Mouse (Mus musculus): ENCODE results near the gene Fgg. TPM values are rescaled to one million over a fixed set of nuclear protein-coding genes. Genes with fewer than 3 reads are reported as not detected.
A peak's percentile ranks its signal among the peaks of the same experiment; 100 is the strongest.

The Fgg gene
- total RNA-seq, 1 experiment: 0.45 TPM

- Histone ChIP-seq H3K9me3 (ENCODE audit: control insufficient read depth, insufficient read depth, low read depth, low read length) (no peaks in the 10 kb centered on the region), H3K4me3 (ENCODE audit: insufficient read depth in 1 of 2, low read depth in 1 of 2, low read length in 2 of 2, poor library complexity in 1 of 2, severe bottlenecking in 1 of 2) (no peak overlapping the region), H3K36me3 (ENCODE audit: control insufficient read depth, insufficient read depth, low read length, poor library complexity, severe bottlenecking) (no peaks in the 10 kb centered on the region), H3K4me1 (ENCODE audit: control insufficient read depth in 2 of 2, insufficient read depth in 2 of 2, low read length in 2 of 2, poor library complexity in 1 of 2) (peaks cover 1 to 4% of the 10 kb centered on the region in 2 experiments; a peak in 2 of 4 replicates), H3K27ac (ENCODE audit: insufficient read depth, low read depth, low read length, poor library complexity, severe bottlenecking) (no peak overlapping the region), H3K9ac (ENCODE audit: insufficient read depth, low read depth, low read length, poor library complexity, severe bottlenecking) (no peak overlapping the region)
- in situ Hi-C loops (cut with MboI; ENCODE audit: low sequenced_read_pairs in 2 of 2, unreplicated experiment in 2 of 2): no loop called here
- no peak for DNase-seq (ENCODE audit: low read depth, low spot score)
- no peak for TF ChIP-seq CHD2 (IDR thresholded peaks at IDR 0.05; ENCODE audit: low read depth, low read length)
- TF ChIP-seq ZC3H11A (IDR thresholded peaks at IDR 0.05; ENCODE audit: borderline replicate concordance, low read depth, low read length): peak; percentile 4; the same call in 1 of the 2 replicates
- no peak for TF ChIP-seq ZNF384 (IDR thresholded peaks at IDR 0.05; ENCODE audit: low read depth, low read length)
These were observed 8.6 kb upstream of the Fgg start for GRCm38 (mm10) chr3:82998772-82999463.

DNA sequence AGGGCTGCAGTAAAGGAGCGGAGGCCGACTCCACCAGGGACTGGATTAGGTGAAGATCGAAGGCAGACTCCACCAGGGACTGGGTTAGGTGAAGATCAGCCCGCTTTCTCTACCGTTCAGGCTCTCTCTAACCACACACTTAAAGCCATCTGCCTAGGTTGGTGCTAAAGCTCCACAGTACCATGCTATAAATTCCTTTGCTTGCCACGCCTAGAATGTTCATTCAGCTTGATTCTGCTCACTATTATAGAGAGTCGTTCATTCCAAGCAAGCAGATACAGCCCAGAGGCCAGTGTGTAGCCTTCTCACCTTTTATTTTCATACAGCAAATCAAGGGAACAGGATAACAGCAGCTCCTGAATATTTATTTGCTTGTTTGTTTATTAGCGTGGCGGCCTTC lies 7.5 kb upstream of the Fgg start:
- TF ChIP-seq ZC3H11A (IDR thresholded peaks at IDR 0.05; ENCODE audit: borderline replicate concordance, low read depth, low read length) (no peak), ZNF384 (IDR thresholded peaks at IDR 0.05; ENCODE audit: low read depth, low read length) (no peak), CHD2 (IDR thresholded peaks at IDR 0.05; ENCODE audit: low read depth, low read length) (no peak), MAFK (IDR thresholded peaks at IDR 0.05; ENCODE audit: insufficient read depth, low read depth, low read length) (no peak), HCFC1 (IDR thresholded peaks at IDR 0.05; ENCODE audit: borderline replicate concordance, insufficient read depth, low read length) (no peak)

DNA sequence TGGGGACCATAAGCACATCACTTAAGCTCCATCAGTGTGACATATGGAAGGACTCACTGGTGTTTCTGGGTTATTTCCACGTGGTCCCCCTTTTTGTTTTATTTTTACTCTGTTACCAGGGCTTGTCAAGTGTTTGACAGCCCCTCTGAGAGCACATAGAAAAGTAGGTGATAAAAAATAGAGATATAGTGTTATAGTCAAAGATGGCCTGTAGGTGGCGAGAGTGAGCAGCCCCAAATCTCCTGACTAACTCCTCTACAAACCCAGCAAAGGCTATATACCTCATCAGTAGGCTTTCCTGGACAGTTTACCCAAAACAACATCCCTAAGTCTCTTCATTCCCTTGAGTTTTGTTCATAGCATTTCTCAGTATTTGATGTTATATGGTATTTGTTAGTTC lies 5.3 kb upstream of the Fgg start:
- no peaks in the 10 kb centered on the region for H3K9me3 ChIP-seq (ENCODE audit: control insufficient read depth, insufficient read depth, low read depth, low read length)
- no peaks in the 10 kb centered on the region for H3K4me1 ChIP-seq (ENCODE audit: control insufficient read depth in 2 of 2, insufficient read depth in 2 of 2, low read length in 2 of 2, poor library complexity in 1 of 2)
- no peak overlapping the region for H3K27ac ChIP-seq (ENCODE audit: insufficient read depth, low read depth, low read length, poor library complexity, severe bottlenecking)
- TF ChIP-seq ZC3H11A (IDR thresholded peaks at IDR 0.05; ENCODE audit: borderline replicate concordance, low read depth, low read length) (no peak), CHD2 (IDR thresholded peaks at IDR 0.05; ENCODE audit: low read depth, low read length) (no peak), ZNF384 (IDR thresholded peaks at IDR 0.05; ENCODE audit: low read depth, low read length) (no peak), HCFC1 (IDR thresholded peaks at IDR 0.05; ENCODE audit: borderline replicate concordance, insufficient read depth, low read length) (no peak), MAFK (IDR thresholded peaks at IDR 0.05; ENCODE audit: insufficient read depth, low read depth, low read length) (no peak)
- peak; percentile 45 for DNase-seq (ENCODE audit: low read depth, low spot score)
- in situ Hi-C loops (cut with MboI; ENCODE audit: low sequenced_read_pairs in 2 of 2, unreplicated experiment in 2 of 2): no loop called here
- H3K36me3 ChIP-seq (ENCODE audit: control insufficient read depth, insufficient read depth, low read length, poor library complexity, severe bottlenecking): no peaks in the 10 kb centered on the region
- no peak overlapping the region for H3K4me3 ChIP-seq (ENCODE audit: insufficient read depth in 1 of 2, low read depth in 1 of 2, low read length in 2 of 2, poor library complexity in 1 of 2, severe bottlenecking in 1 of 2)
- H3K9ac ChIP-seq (ENCODE audit: insufficient read depth, low read depth, low read length, poor library complexity, severe bottlenecking): no peak overlapping the region

More for the DNA sequence above, 7.5 kb upstream of the Fgg start:
- Histone ChIP-seq H3K4me1 (ENCODE audit: control insufficient read depth in 2 of 2, insufficient read depth in 2 of 2, low read length in 2 of 2, poor library complexity in 1 of 2) (peaks cover 0 to 3% of the 10 kb centered on the region in 2 experiments; a peak in 1 of 4 replicates), H3K9me3 (ENCODE audit: control insufficient read depth, insufficient read depth, low read depth, low read length) (no peaks in the 10 kb centered on the region), H3K9ac (ENCODE audit: insufficient read depth, low read depth, low read length, poor library complexity, severe bottlenecking) (no peak overlapping the region), H3K4me3 (ENCODE audit: insufficient read depth in 1 of 2, low read depth in 1 of 2, low read length in 2 of 2, poor library complexity in 1 of 2, severe bottlenecking in 1 of 2) (no peak overlapping the region), H3K36me3 (ENCODE audit: control insufficient read depth, insufficient read depth, low read length, poor library complexity, severe bottlenecking) (no peaks in the 10 kb centered on the region), H3K27ac (ENCODE audit: insufficient read depth, low read depth, low read length, poor library complexity, severe bottlenecking) (no peak overlapping the region)
- no peak for DNase-seq (ENCODE audit: low read depth, low spot score)
- in situ Hi-C loops (cut with MboI; ENCODE audit: low sequenced_read_pairs in 2 of 2, unreplicated experiment in 2 of 2): no loop called here

GRCm38 (mm10) chr3:83003068-83003467 lies 4.5 kb upstream of the Fgg start:
- no peak overlapping the region for H3K9ac ChIP-seq (ENCODE audit: insufficient read depth, low read depth, low read length, poor library complexity, severe bottlenecking)
- DNase-seq (ENCODE audit: low read depth, low spot score): no peak
- TF ChIP-seq CHD2 (IDR thresholded peaks at IDR 0.05; ENCODE audit: low read depth, low read length) (no peak), HCFC1 (IDR thresholded peaks at IDR 0.05; ENCODE audit: borderline replicate concordance, insufficient read depth, low read length) (no peak), ZC3H11A (IDR thresholded peaks at IDR 0.05; ENCODE audit: borderline replicate concordance, low read depth, low read length) (no peak), MAFK (IDR thresholded peaks at IDR 0.05; ENCODE audit: insufficient read depth, low read depth, low read length) (no peak), ZNF384 (IDR thresholded peaks at IDR 0.05; ENCODE audit: low read depth, low read length) (no peak)
- H3K36me3 ChIP-seq (ENCODE audit: control insufficient read depth, insufficient read depth, low read length, poor library complexity, severe bottlenecking): no peaks in the 10 kb centered on the region
- in situ Hi-C loops (cut with MboI; ENCODE audit: low sequenced_read_pairs in 2 of 2, unreplicated experiment in 2 of 2): no loop called here
- no peaks in the 10 kb centered on the region for H3K9me3 ChIP-seq (ENCODE audit: control insufficient read depth, insufficient read depth, low read depth, low read length)
- H3K4me1 ChIP-seq (ENCODE audit: control insufficient read depth in 2 of 2, insufficient read depth in 2 of 2, low read length in 2 of 2, poor library complexity in 1 of 2): no peaks in the 10 kb centered on the region
- H3K4me3 ChIP-seq (ENCODE audit: insufficient read depth in 1 of 2, low read depth in 1 of 2, low read length in 2 of 2, poor library complexity in 1 of 2, severe bottlenecking in 1 of 2): no peak overlapping the region
- H3K27ac ChIP-seq (ENCODE audit: insufficient read depth, low read depth, low read length, poor library complexity, severe bottlenecking): no peak overlapping the region

All from ES-E14 (cell line).